Mouse (Mus musculus) thymus, adult 2 months (tissue): ENCODE results near the gene Ppa2.

Experiments used
- CTCF ChIP-seq: fragments of 200-500 bp; IDR thresholded peaks from 2 replicates; pipeline ENCODE4 v1.5.1; 2012; ENCODE audit warnings: mild to moderate bottlenecking, control low read depth, low read length, moderate library complexity, borderline replicate concordance; ENCODE audit not compliant: control insufficient read depth, poor library complexity, insufficient read depth; ENCODE audit errors: extremely low read depth
- POLR2A ChIP-seq: fragments of 200-500 bp; IDR thresholded peaks from 2 replicates; pipeline ENCODE4 v1.6.1; 2012; ENCODE audit warnings: mild to moderate bottlenecking, low read length, control low read depth, moderate library complexity; ENCODE audit not compliant: control insufficient read depth, poor library complexity, insufficient read depth; ENCODE audit errors: extremely low read depth

- TF ChIP-seq CTCF (no peak), POLR2A (no peak)
Observed at GRCm38 (mm10) chr3:133304328-133304727, 5.6 kb upstream of the Ppa2 start.
